9 mouse cellular contexts compared by ENCODE assay signal in genomic region chr13:112465585-112465984, GRCm38 (mm10). TPM values are rescaled to one million over a fixed set of nuclear protein-coding genes. Genes with fewer than 3 reads are reported as not detected.
A peak's percentile ranks its signal among the peaks of the same experiment; 100 is the strongest.
DNase-seq lines count a peak whose midpoint lies in the region; ATAC-seq and TF ChIP-seq lines count a peak whose summit lies in the region.
"Had no signal": no experiment of that assay in that cellular context is flagged by ENCODE, and none has a peak within 500 bp of the region (broad histone marks: within the 10 kb centered on the region; RNA-seq: fewer than 3 reads in every experiment).

No protein-coding gene starts in this region.

- peak overlapping the region; percentile 29 for H3K4me3 ChIP-seq in heart, embryonic 11.5 days (ENCODE audit: low read depth, low read length)
- peak overlapping the region; percentile 50 for H3K4me3 ChIP-seq in spleen, adult 2 months (ENCODE audit: extremely low read depth, insufficient read depth, insufficient read length)
- no peak overlapping the region for H3K4me3 ChIP-seq in liver, embryonic 11.5 days (ENCODE audit: low read depth, low read length)

- 22% methylated on average over 2 of the region's 2 CpGs for WGBS in heart, embryonic 11.5 days (ENCODE audit: insufficient replicate concordance)
- WGBS in spleen, adult 2 months: 43% methylated on average over 2 of the region's 2 CpGs
- WGBS in liver, embryonic 11.5 days: 49% methylated on average over 2 of the region's 2 CpGs

- H3K36me3 ChIP-seq in heart, embryonic 11.5 days (ENCODE audit: control insufficient read depth, insufficient read depth, low read length): no peaks in the 10 kb centered on the region
- H3K36me3 ChIP-seq in spleen, adult 2 months (ENCODE audit: control insufficient read depth, insufficient read depth, low read length): no peaks in the 10 kb centered on the region
- H3K36me3 ChIP-seq in liver, embryonic 11.5 days (ENCODE audit: control insufficient read depth, insufficient read depth, low read length): no peaks in the 10 kb centered on the region

- H3K9me3 ChIP-seq in heart, embryonic 11.5 days (replicated peaks; ENCODE audit: control insufficient read depth, low read length): no peaks in the 10 kb centered on the region
- H3K9me3 ChIP-seq in liver, embryonic 11.5 days (ENCODE audit: control insufficient read depth, low read length): no peaks in the 10 kb centered on the region

- no peaks in the 10 kb centered on the region for H3K27me3 ChIP-seq in heart, embryonic 11.5 days (ENCODE audit: control insufficient read depth, insufficient read depth, low read length)
- H3K27me3 ChIP-seq in spleen, adult 2 months (ENCODE audit: control insufficient read depth, insufficient read depth, low read length): no peaks in the 10 kb centered on the region
- no peaks in the 10 kb centered on the region for H3K27me3 ChIP-seq in liver, embryonic 11.5 days (replicated peaks; ENCODE audit: control insufficient read depth, insufficient read depth, low read length)

- no peak for TF ChIP-seq CTCF in spleen, adult 2 months (IDR thresholded peaks at IDR 0.05; ENCODE audit: extremely low read depth, insufficient read depth, insufficient read length, insufficient replicate concordance)

- intact Hi-C loops in heart, postnatal 36 days (cut with DNase I): loop anchor here (2.0 kb wide), 1 partner anchor 25 kb away; no protein-coding TSS in a partner anchor

- TF ChIP-seq POLR2A in spleen, adult 2 months (IDR thresholded peaks at IDR 0.05; ENCODE audit: low read depth, low read length): no peak

- H3K4me2 ChIP-seq in heart, embryonic 11.5 days: peak overlapping the region; percentile 80
- peak overlapping the region; percentile 15; the same call in 1 of the 2 replicates for H3K4me2 ChIP-seq in liver, embryonic 11.5 days

- peaks cover 21% of the 10 kb centered on the region for H3K4me1 ChIP-seq in heart, embryonic 11.5 days (ENCODE audit: control insufficient read depth, insufficient read depth, low read length)
- H3K4me1 ChIP-seq in spleen, adult 2 months (ENCODE audit: control insufficient read depth, insufficient read depth, insufficient read length): peaks cover 2% of the 10 kb centered on the region; the same call in 1 of the 2 replicates
- peaks cover 13% of the 10 kb centered on the region for H3K4me1 ChIP-seq in liver, embryonic 11.5 days (replicated peaks; ENCODE audit: control insufficient read depth, insufficient read depth, low read length)

- no peak for DNase-seq in heart, postnatal 36 days
- no peak for DNase-seq in spleen, adult 2 months (ENCODE audit: low read depth in 1 of 2, low spot score in 2 of 2)
- no peak for DNase-seq in spleen, adult 12 weeks (ENCODE audit: low spot score)
- no peak for DNase-seq in liver, embryonic 11.5 days (ENCODE audit: low spot score)
- DNase-seq in T-cell, adult 2 months (ENCODE audit: low spot score): no peak
- no peak for DNase-seq in right cerebral cortex, postnatal 14 days
- DNase-seq: gastrocnemius, postnatal 10 days had no signal

- no peak for ATAC-seq in heart, embryonic 11.5 days (replicated peaks; ENCODE audit: insufficient number of reproducible peaks, low FRiP score, low TSS enrichment)
- ATAC-seq in liver, embryonic 11.5 days (replicated peaks; ENCODE audit: low FRiP score): no peak
- ATAC-seq in megakaryocyte-erythroid progenitor cell, adult 5-6 weeks (replicated peaks; ENCODE audit: low FRiP score, low TSS enrichment, poor library complexity, severe bottlenecking): no peak

- H3K27ac ChIP-seq in heart, embryonic 11.5 days (ENCODE audit: low read depth, low read length): no peak overlapping the region
- H3K27ac ChIP-seq in spleen, adult 2 months (ENCODE audit: insufficient read depth, low read length): peak overlapping the region; percentile 85
- H3K27ac ChIP-seq in liver, embryonic 11.5 days (ENCODE audit: low read depth, low read length): no peak overlapping the region

- 0 out of 2 replicates have a peak overlapping the region, but pooled peaks have one; percentile 28 for H3K9ac ChIP-seq in heart, embryonic 11.5 days (ENCODE audit: low read depth, low read length)
- H3K9ac ChIP-seq in liver, embryonic 11.5 days (ENCODE audit: low read depth, low read length): no peak overlapping the region

RNA-seq across cellular contexts. Expression of gene Il6st, which starts 1.7 kb away (rescaled TPM):
- 50.0 and 68.2 TPM in 2 replicates for polyA plus RNA-seq in heart, embryonic 11.5 days (2014; fragmentation: Nextera tagmentation; extraction: Ambion mirVana)
- 100 to 1,000 TPM; 203 to 252 TPM for total RNA-seq in heart, postnatal 36 days (2021)
- 19.5 and 20.7 TPM in 2 replicates for polyA plus RNA-seq in spleen, adult 2 months (2012; rRNA removed)
- polyA plus RNA-seq in liver, embryonic 11.5 days (2014; fragmentation: Nextera tagmentation; extraction: Ambion mirVana): 12.4 and 14.0 TPM in 2 replicates
- total RNA-seq in megakaryocyte-erythroid progenitor cell, adult 5-6 weeks (2014; fragmentation: Nextera tagmentation): 2.3 and 5.9 TPM in 2 replicates
- 0.34 and 1.8 TPM in 2 replicates for total RNA-seq in megakaryocyte-erythroid progenitor cell, adult 5-6 weeks (2017)
